Mouse (Mus musculus) midbrain, embryonic 14.5 days (tissue): ENCODE measurements around the gene Hist1h2br. TPM values are rescaled to one million over a fixed set of nuclear protein-coding genes. Genes with fewer than 3 reads are reported as not detected.

Source experiments
- microRNA-seq: library from miRNA; unstranded; fragments of <30 nt; microRNA quantifications from one replicate; pipeline ENCODE4, GENCODE M21; 2016
- polyA plus RNA-seq: library from polyadenylated mRNA; unstranded; fragments of >200 nt; fragmentation: Nextera tagmentation; extraction: Ambion mirVana; gene quantifications from 2 replicates; pipeline ENCODE4 v1.2.1, GENCODE M21; 2014

Gene Hist1h2br
- polyA plus RNA-seq, 1 experiment from 2014 or later = 4.1 TPM

Small RNA genes lying within 50 kb of the gene (microRNA-seq; reads per million reads assigned to microRNA genes)
- gene Gm19658 (not detected), gene Gm44346 (not detected), gene Gm44466 (not detected)

Other genes with a start within 250 kb of the Hist1h2br start
- gene Olfr1362, start 219.7 kb upstream of the Hist1h2br start, polyA plus RNA-seq = not detected in 2 replicates
- gene Olfr11, start 191.2 kb upstream of the Hist1h2br start, polyA plus RNA-seq = not detected in 2 replicates
- gene Olfr1361, start 170.4 kb upstream of the Hist1h2br start, polyA plus RNA-seq = not detected in 2 replicates
- gene Olfr1360, start 156.3 kb upstream of the Hist1h2br start, polyA plus RNA-seq = not detected in 2 replicates
- gene Olfr1359, start 135.6 kb upstream of the Hist1h2br start, polyA plus RNA-seq = not detected in 2 replicates
- 1.2 TPM in 1 of 2 replicates, not detected in the other for gene Hist1h2bl, start 117.6 kb upstream of the Hist1h2br start, polyA plus RNA-seq
- 13.6 and 22.1 TPM in 2 replicates for gene Hist1h2ai, start 117.3 kb upstream of the Hist1h2br start, polyA plus RNA-seq
- gene Hist1h3h, start 116.1 kb upstream of the Hist1h2br start, polyA plus RNA-seq = 2.9 and 6.0 TPM in 2 replicates
- gene Hist1h2bm, start 111.7 kb upstream of the Hist1h2br start, polyA plus RNA-seq = 1.1 and 1.4 TPM in 2 replicates
- gene Hist1h4j, start 98.7 kb upstream of the Hist1h2br start, polyA plus RNA-seq = 0.66 TPM in 2 replicates
- gene Hist1h4k, start 83.2 kb upstream of the Hist1h2br start, polyA plus RNA-seq = 2.3 TPM in 1 of 2 replicates, not detected in the other
- 2.4 and 4.4 TPM in 2 replicates for gene Hist1h2ak, start 79.9 kb upstream of the Hist1h2br start, polyA plus RNA-seq
- gene Hist1h2bn, start 79.6 kb upstream of the Hist1h2br start, polyA plus RNA-seq = 1.0 and 1.6 TPM in 2 replicates
- 1.8 and 4.0 TPM in 2 replicates for gene Hist1h1b, start 53.1 kb upstream of the Hist1h2br start, polyA plus RNA-seq
- gene Hist1h3i, start 50.4 kb upstream of the Hist1h2br start, polyA plus RNA-seq = 49.4 and 58.4 TPM in 2 replicates
- 3.1 TPM in 1 of 2 replicates, not detected in the other for gene Hist1h2an, start 46.5 kb upstream of the Hist1h2br start, polyA plus RNA-seq
- gene Hist1h2bp, start 46.3 kb upstream of the Hist1h2br start, polyA plus RNA-seq = not detected in 2 replicates
- gene Hist1h2bq, start 23.5 kb upstream of the Hist1h2br start, polyA plus RNA-seq = 4.2 and 4.5 TPM in 2 replicates
- gene Hist1h2ao, start 23.3 kb upstream of the Hist1h2br start, polyA plus RNA-seq = not detected in 2 replicates
- not detected in 2 replicates for gene Hist1h4m, start 22.0 kb upstream of the Hist1h2br start, polyA plus RNA-seq
- gene Hist1h4n, start 1.5 kb upstream of the Hist1h2br start, polyA plus RNA-seq = 5.7 and 9.6 TPM in 2 replicates
- 613 and 855 TPM in 2 replicates for gene Hist1h2ap, start 236 bp upstream of the Hist1h2br start, polyA plus RNA-seq
- gene Zfp184, start 111.4 kb downstream of the Hist1h2br start, polyA plus RNA-seq = 16.8 and 18.2 TPM in 2 replicates
- not detected in 2 replicates for gene Pom121l2, start 147.5 kb downstream of the Hist1h2br start, polyA plus RNA-seq
- not detected in 2 replicates for gene Prss16, start 176.0 kb downstream of the Hist1h2br start, polyA plus RNA-seq
- gene Hist1h2ah, start 201.8 kb downstream of the Hist1h2br start, polyA plus RNA-seq = not detected in 2 replicates
- gene Hist1h2bk, start 202.1 kb downstream of the Hist1h2br start, polyA plus RNA-seq = 0.86 and 1.1 TPM in 2 replicates
- 6.6 and 6.8 TPM in 2 replicates for gene Hist1h4i, start 207.6 kb downstream of the Hist1h2br start, polyA plus RNA-seq
- 9.4 and 11.7 TPM in 2 replicates for gene Hist1h2ag, start 209.2 kb downstream of the Hist1h2br start, polyA plus RNA-seq
- 4.1 and 7.9 TPM in 2 replicates for gene Hist1h2bj, start 209.5 kb downstream of the Hist1h2br start, polyA plus RNA-seq